Mouse (Mus musculus) CD8-positive naive resting alpha-beta T cell, adult 2 months (primary cell): Measurements from ENCODE around the gene Fbxo39.
"Not testable (repeated sequence)": the region's sequence is repeated elsewhere in the genome, so short reads cannot be mapped to it uniquely, and the experiment has no call there.

Experiments used
- DNase-seq, 2 experiments: peaks; one replicate each; pipeline ENCODE4 v3.0.0; 2022; ENCODE audit warnings: low read depth in 2 of 2, low spot score in 2 of 2

Fbxo39 gene

GRCm38 (mm10) chr11:72310491-72310890, 3.8 kb upstream of the Fbxo39 start:
- no peak for DNase-seq

DNA sequence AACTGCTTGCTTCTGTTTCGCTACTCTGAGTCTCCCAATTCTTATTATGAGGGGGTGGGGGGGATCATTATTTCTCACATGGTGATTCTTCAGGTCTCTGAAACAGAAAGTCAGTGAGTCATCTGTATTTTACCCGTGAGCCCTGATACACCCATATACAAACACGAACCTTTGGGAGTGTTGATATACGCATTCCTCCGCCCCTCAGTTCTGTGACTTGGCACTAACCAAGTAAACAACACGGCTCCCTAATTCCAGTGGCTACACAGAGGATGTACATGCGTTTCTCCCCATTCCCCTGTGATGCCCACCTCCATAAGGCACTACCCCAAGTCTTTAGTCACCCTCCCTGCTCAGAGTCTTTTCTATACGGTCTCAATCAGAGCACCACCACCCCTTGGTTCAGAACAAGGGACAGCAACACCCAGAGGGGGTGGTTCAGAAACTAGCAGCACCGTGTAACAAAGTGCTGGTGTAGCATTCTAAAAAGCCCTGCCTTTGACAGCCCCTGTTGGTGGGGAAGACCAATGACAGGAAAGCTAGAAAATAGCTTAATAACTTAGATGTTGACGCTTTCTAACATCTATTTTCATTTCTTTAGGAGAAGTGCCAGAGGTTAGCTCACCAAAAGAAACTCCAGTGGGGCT, 2.8 kb upstream of the Fbxo39 start:
- DNase-seq, result no peak

DNA sequence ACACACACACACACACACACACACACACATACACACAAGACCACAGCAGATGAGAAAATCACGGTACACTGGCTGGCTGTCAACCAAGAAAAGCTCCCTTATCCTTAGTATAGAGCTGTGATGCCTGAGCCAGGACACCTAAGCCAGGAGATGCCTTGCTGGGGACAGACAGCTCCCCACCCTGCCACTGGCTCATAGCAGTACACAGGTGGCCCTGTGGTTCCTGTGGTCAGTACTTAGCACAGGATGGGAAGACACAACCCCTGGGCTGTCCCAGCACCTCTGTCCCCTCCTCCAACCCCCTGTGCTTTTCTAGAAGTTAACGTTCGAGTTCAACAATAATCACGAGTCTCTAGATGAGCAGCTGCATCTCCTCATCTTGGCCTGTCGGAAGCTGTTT, 3.8 kb downstream of the Fbxo39 start:
- no peak for DNase-seq

DNA sequence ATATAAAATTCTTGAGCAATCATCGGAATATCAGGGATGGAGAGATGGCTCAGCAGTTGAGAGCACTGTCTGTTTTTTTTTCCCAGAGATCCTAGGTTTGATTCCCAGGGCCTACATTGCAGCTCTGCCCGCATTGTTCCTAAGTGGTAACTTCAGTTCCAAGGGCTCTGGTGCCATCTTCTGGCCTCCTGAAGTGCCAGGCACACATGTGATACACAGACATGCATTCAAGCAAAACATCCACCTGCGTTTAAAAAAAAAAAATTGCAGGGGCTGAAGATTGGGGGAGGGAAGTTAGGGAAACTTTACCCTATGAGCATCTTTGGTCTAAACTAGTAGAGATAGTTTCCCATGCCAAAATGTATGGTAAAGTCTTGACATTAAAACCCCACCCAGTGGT, 10.2 kb downstream of the Fbxo39 start:
- no peak for DNase-seq

- no peak for DNase-seq
These were observed 11.5 kb downstream of the Fbxo39 start for GRCm38 (mm10) chr11:72325701-72326100.

DNA sequence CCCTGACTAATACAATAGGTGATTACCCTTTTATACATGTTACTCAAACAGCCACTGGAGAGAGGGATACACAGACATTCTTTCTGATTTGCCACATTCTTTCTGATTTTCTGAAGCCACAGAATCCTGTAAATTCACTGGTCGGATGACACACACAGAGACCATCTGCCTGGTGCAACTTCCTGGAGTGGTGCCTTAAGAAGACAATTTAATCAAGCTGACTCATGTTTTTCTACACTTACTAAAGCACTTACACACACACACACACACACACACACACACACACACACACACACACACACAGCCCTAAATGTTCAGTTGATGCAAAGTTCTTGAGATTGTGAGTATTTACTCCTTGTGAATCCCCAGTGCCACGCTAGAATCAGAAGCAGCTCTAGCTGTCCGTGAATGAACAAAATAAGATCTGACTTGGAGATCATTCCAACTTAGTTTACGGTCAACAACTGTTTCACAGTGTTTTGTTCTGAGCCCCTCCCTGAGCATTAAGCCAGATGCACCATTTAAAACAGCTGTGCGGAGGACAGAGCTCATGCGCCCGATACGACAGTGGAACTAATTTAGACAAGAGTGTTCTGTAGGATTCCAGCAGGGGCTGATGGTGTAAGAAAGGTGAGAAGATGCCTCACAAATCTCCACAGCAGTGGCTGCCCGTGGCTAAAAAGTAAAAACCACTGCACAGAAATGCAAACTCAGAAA, 18.9 kb downstream of the Fbxo39 start:
- no peak for DNase-seq

- no peak for DNase-seq
These were observed 20.4 kb downstream of the Fbxo39 start for GRCm38 (mm10) chr11:72334653-72335052.

DNA sequence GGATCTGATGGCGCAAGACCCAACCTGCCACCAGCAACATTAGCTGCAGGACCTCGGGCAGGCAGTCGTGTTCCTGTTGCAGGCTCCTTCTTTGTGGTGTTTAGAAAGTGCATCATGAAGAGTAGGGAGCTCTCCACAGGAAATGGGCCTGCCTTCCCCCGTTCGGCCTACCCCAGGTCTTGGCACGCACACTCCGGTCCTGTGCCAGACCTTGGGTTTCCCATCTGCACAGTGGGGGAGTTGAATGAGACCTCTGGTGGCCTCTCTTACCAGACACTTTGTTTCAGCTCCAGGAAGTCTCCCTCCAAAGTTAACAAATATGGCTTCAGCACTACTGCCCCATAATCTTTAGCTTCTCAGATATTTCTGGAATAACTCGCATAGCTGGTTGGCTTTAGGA, 22.5 kb downstream of the Fbxo39 start:
- no peak for DNase-seq

DNA sequence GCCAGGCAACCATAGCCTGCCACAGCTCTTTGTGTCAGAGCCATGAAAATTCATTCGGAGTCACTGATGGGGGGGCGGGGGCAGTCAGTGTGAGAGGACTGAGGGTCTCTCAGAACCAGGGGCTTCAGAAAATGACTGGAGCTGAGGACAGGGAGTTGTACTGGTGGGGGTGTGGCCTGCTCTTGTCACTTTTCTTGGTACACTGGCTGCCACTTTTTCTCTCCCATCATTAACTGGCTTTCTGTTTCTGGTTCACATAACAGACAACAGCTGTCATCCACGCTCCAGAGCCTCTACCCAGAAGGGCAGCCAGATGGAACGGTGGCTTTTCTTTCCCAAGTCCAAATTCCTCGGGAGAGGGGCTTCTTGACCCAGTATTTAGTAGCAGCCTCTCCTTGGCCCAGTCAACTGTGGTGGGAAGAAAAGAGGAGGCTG, 24.2 kb downstream of the Fbxo39 start:
- DNase-seq, result no peak

GRCm38 (mm10) chr11:72339716-72340115, 25.5 kb downstream of the Fbxo39 start:
- DNase-seq, result no peak

GRCm38 (mm10) chr11:72342549-72343237, 28.4 kb downstream of the Fbxo39 start:
- DNase-seq, result no peak

DNA sequence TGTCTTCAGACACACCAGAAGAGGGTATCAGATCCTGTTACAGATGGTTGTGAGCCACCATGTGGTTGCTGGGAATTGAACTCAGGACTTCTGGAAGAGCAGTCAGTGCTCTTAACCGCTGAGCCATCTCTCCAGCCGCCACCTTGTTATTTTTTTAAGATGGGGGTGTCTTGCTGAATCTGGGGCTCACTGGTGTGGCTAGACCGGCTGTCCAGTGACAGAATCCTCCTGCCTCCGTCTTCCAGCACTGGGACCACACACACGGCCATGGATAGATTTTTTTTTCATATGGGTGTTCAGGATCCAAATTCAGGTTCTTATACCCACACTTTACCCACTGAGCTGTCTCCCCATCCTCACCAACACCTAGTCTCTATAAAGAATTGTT, 29.0 kb downstream of the Fbxo39 start:
- DNase-seq, result not testable (repeated sequence)

GRCm38 (mm10) chr11:72343904-72344303, 29.7 kb downstream of the Fbxo39 start:
- peak in 1 of 2 experiments; percentile 28 for DNase-seq

DNA sequence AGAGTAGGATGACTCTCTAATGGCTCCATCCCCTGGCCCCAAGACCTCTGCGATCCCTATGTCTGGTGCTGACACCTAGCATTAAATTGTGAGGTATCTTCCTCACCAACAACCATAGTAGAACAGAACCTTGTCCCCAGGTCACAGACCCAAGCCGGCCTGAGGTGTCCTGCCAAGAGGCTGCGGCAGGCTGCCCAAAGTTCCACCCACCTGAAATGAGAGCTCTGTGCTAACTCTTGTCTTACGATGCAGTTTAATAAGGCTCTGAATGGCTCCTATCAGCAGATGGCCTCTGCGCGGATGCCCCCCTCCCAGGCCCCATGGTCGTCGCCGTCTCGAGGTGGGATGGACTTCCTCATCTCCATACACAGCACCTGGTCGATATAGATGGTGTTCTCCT, 30.2 kb downstream of the Fbxo39 start:
- no peak for DNase-seq

- DNase-seq, result no peak
These were observed 34.3 kb downstream of the Fbxo39 start for GRCm38 (mm10) chr11:72348563-72348962.

DNA sequence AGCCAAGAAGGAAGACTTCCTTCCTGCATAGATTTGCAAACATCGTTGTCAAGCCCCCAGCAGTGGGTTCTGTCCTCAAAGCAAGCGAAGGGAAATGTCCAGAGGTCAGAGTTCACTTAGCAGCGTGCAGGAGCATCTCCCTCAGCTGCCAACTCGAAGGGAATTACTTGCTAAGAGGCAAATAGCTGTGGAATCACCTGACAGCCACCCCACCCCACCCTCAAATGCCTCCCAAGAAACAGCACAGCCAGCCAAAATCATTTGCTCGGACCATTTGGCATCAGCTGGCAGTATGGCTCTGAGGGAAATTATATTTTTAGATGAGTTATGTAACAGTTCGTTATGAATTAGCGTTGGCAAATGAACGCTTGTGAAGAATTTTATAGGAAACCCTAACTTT, 34.8 kb downstream of the Fbxo39 start:
- no peak for DNase-seq

DNA sequence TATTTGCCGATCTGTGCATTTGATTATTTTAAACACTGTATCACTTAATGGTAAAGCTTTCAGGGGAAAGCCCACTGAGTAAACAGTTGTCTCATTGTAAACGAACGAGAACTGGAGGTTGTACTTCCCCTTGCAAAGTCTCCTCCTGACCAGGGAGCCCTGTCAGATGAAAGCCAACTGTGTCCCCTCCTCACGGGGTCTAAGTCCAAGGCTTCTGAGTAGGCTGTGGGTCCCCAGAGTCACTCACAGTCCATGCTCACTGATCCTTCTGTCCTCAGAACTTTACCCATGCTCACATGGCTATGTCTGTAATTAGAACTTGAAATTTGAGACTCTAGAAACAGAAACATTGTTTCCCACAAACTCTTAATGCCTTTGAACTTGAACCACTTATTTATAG, 35.4 kb downstream of the Fbxo39 start:
- DNase-seq, result no peak

DNA sequence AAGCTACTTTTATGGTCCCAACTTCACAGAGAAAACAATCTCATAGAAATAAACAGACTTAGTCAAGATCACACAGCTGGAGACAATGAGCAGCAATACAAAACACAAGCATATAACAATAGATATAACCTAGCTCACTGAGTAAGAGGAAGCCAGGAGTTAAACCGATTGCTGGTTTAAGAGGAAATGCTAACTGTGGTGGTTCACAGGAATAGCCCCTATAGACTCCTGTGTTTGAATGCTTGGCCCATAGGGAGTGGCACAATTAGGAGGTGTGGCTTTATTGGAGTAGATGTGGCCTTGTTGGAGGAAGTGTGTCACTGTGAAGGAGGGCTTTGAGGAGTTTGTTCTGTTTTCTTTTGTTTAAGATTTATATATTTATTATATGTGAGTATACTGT, 38.0 kb downstream of the Fbxo39 start:
- no peak for DNase-seq

DNA sequence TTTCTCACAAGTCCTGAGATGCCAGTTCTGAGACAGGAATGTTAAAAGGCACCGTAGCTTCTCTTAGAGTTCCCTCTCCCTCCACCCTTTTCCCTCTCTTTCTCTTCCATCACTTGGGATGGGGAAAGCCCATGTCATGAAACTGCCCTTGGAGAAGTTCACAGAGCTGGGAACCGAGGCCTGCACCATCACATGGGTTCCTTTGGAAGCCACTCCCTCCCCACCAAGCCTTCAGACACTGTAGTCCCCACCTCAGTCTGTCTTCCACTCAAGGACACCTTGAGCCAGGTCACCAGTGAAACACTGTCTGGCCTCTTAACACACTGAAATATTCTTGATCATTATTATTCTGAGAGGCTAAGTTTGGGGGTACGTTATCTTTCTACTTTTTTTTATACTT, 38.9 kb downstream of the Fbxo39 start:
- DNase-seq, result no peak

GRCm38 (mm10) chr11:72354971-72355728, 40.9 kb downstream of the Fbxo39 start:
- peak; percentile 55 to 71 for DNase-seq
